Mouse (Mus musculus): ENCODE data around the gene Hilpda.

DNA sequence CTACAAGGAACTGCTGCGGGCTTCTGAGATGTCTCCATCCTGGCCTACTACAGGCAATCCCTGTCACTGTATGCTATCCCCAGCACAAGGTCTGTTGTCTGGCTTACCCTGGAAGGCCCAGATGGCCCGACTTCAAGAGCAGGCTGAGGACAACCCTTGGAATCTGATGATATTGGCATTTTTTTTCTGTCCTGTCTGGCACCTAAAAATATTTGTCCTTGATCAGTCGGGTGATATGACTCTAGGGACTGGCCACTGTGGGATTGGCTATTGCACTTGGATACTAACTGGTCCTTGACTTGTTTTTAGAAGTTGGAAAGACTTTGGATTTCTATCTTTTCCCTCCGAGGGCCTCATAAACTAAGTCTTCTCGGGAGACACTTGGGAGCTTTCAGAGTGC is 10.5 kb upstream of the Hilpda start:
- TF ChIP-seq POLR2A (IDR thresholded peaks at IDR 0.05; ENCODE audit: borderline replicate concordance, insufficient read depth, low read length) (no peak), CTCF (IDR thresholded peaks at IDR 0.05; ENCODE audit: borderline replicate concordance, insufficient read depth, low read depth, low read length) (no peak)
